Mouse (Mus musculus): Measurements from ENCODE around the gene Slc2a13.

DNA sequence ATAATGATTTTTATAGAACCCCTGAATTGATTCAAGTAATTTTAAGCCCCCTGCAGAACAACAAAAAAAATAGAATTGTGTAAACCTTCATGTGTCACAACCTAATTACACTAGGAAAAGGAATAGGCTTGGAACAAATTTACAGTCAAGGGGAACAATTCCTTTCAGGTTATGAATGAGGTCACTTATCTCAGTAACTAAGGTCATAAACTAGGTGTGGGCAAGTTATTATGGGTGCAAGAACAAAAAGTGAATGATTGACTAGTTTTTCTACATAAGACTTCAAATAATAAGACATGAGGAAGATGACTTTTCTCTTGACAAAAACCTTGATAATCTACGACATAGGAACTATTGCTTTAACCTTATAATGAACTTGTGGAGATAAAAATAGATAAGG, 191.2 kb downstream of the Slc2a13 start:
- TF ChIP-seq GATA1 (IDR thresholded peaks at IDR 0.05; ENCODE audit: borderline replicate concordance, low read length) (no peak), FLI1 (IDR thresholded peaks at IDR 0.05; ENCODE audit: low read length) (no peak)
